Mouse (Mus musculus) CH12.LX (cell line): ENCODE measurements at regions not wholly inside any gene's neighbourhood (a gene's known extent, or its start where the extent isn't known, plus 50 kb on each side); places are given as distances from the start of the nearest gene placed in this dataset.

Experiments used
- DNase-seq: peaks from one replicate; pipeline ENCODE4 v3.0.0-alpha.2; 2013; ENCODE audit errors: extremely low read depth
- H3K27ac ChIP-seq: 2 replicates; pipeline ENCODE4 v1.5.1; 2012; ENCODE audit warnings: low read depth, mild to moderate bottlenecking, control low read depth, moderate library complexity; ENCODE audit not compliant: insufficient read depth
- H3K27me3 ChIP-seq: replicated peaks from 2 replicates; pipeline ENCODE3; 2012; ENCODE audit warnings: inconsistent platforms
- H3K36me3 ChIP-seq, 2 experiments: replicated peaks in 1 of 2; 2 replicates each; pipeline versions ENCODE3 to v1.6.1; 2012; ENCODE audit warnings: inconsistent platforms in 1 of 2, low read length in 1 of 2, mild to moderate bottlenecking in 1 of 2, mixed read lengths in 1 of 2, moderate library complexity in 1 of 2; ENCODE audit not compliant: control insufficient read depth in 1 of 2, insufficient read depth in 1 of 2
- H3K4me1 ChIP-seq, 2 experiments: 2 replicates each; pipeline ENCODE4 v1.6.1; 2012; ENCODE audit warnings: inconsistent platforms in 1 of 2, moderate library complexity in 1 of 2; ENCODE audit not compliant: insufficient read depth in 2 of 2, control insufficient read depth in 1 of 2
- H3K4me2 ChIP-seq: 2 replicates; pipeline ENCODE4 v1.6.1; 2012; ENCODE audit warnings: low read depth, mild to moderate bottlenecking, control low read depth; ENCODE audit not compliant: poor library complexity, insufficient read depth, severe bottlenecking
- H3K4me3 ChIP-seq, 3 experiments: fragments of 150-350 bp in 1 of 3; sonication (generic) in 1 of 3; replicated peaks in 1 of 3; 2 replicates each; pipeline versions ENCODE3 to v1.5.1; 2011 to 2012; ENCODE audit warnings: low read depth in 2 of 3, low read length in 2 of 3, mild to moderate bottlenecking in 2 of 3, moderate library complexity in 2 of 3, control low read depth in 1 of 3, improper control_type of control experiment in 1 of 3, inconsistent platforms in 1 of 3, mixed read lengths in 1 of 3; ENCODE audit not compliant: poor library complexity in 1 of 3
- H3K79me2 ChIP-seq: replicated peaks from 2 replicates; pipeline ENCODE4 v1.6.1; 2012; ENCODE audit warnings: mild to moderate bottlenecking, moderate library complexity; ENCODE audit not compliant: control insufficient read depth, poor library complexity, insufficient read depth, severe bottlenecking; ENCODE audit errors: extremely low read depth
- H3K9ac ChIP-seq: 2 replicates; pipeline ENCODE4 v1.6.1; 2012; ENCODE audit warnings: low read depth, mild to moderate bottlenecking, control low read depth, moderate library complexity; ENCODE audit not compliant: insufficient read depth
- H3K9me3 ChIP-seq: replicated peaks from 2 replicates; pipeline ENCODE3; 2012; ENCODE audit warnings: low read length, inconsistent platforms, mixed read lengths
- CHD1 ChIP-seq: IDR thresholded peaks from 2 replicates; pipeline ENCODE4 v1.6.1; 2012; ENCODE audit warnings: low read depth, low read length, improper control_type of control experiment, inconsistent platforms
- ELF1 ChIP-seq: IDR thresholded peaks from 2 replicates; pipeline ENCODE4 v1.6.1; 2014; ENCODE audit warnings: low read depth, mild to moderate bottlenecking, inconsistent platforms, low read length, improper control_type of control experiment
- EP300 ChIP-seq: IDR thresholded peaks from 2 replicates; pipeline ENCODE4 v1.6.1; 2011; ENCODE audit warnings: low read length, improper control_type of control experiment
- GABPA ChIP-seq: IDR thresholded peaks from 2 replicates; pipeline ENCODE4 v1.6.1; 2012; ENCODE audit warnings: low read depth, low read length, improper control_type of control experiment, inconsistent platforms; ENCODE audit not compliant: insufficient replicate concordance
- HCFC1 ChIP-seq: IDR thresholded peaks from 2 replicates; pipeline ENCODE4 v1.6.1; 2012; ENCODE audit warnings: low read depth, mild to moderate bottlenecking, inconsistent platforms, low read length, improper control_type of control experiment
- KAT2A ChIP-seq: IDR thresholded peaks from 2 replicates; pipeline ENCODE4 v1.6.1; 2012; ENCODE audit warnings: low read length, improper control_type of control experiment, inconsistent platforms; ENCODE audit not compliant: insufficient replicate concordance
- MAX ChIP-seq: IDR thresholded peaks from 2 replicates; pipeline ENCODE4 v1.6.1; 2011; ENCODE audit warnings: low read length, improper control_type of control experiment
- MXI1 ChIP-seq: IDR thresholded peaks from 2 replicates; pipeline ENCODE4 v1.6.1; 2011; ENCODE audit warnings: mild to moderate bottlenecking, low read depth, low read length, improper control_type of control experiment
- MYC ChIP-seq: IDR thresholded peaks from 2 replicates; pipeline ENCODE4 v1.6.1; 2011; ENCODE audit warnings: low read depth, mild to moderate bottlenecking, improper control_type of control experiment, low read length
- PAX5 ChIP-seq: IDR thresholded peaks from 2 replicates; pipeline ENCODE4 v1.6.1; 2012; ENCODE audit warnings: low read length, inconsistent platforms, mixed read lengths
- POLR2A ChIP-seq: IDR thresholded peaks from 2 replicates; pipeline ENCODE4 v1.6.1; 2011; ENCODE audit warnings: low read depth, mild to moderate bottlenecking, improper control_type of control experiment, low read length
- POLR2AphosphoS2 ChIP-seq: IDR thresholded peaks from 2 replicates; pipeline ENCODE4 v1.6.1; 2011; ENCODE audit warnings: low read depth, low read length, improper control_type of control experiment
- RAD21 ChIP-seq: IDR thresholded peaks from 2 replicates; pipeline ENCODE4 v1.6.1; 2011; ENCODE audit warnings: low read depth, mild to moderate bottlenecking, low read length, improper control_type of control experiment, moderate library complexity
- RCOR1 ChIP-seq: conservative IDR thresholded peaks from 2 replicates; pipeline ENCODE4 v1.6.1; 2012; ENCODE audit warnings: low read depth, mild to moderate bottlenecking, inconsistent platforms, low read length, improper control_type of control experiment
- SIN3A ChIP-seq: IDR thresholded peaks from 2 replicates; pipeline ENCODE4 v1.6.1; 2012; ENCODE audit warnings: low read length, improper control_type of control experiment, inconsistent platforms
- TBP ChIP-seq: conservative IDR thresholded peaks from 2 replicates; pipeline ENCODE4 v1.6.1; 2011; ENCODE audit warnings: low read depth, low read length, improper control_type of control experiment
- UBTF ChIP-seq: IDR thresholded peaks from 2 replicates; pipeline ENCODE4 v1.6.1; 2012; ENCODE audit warnings: low read depth, mild to moderate bottlenecking, inconsistent platforms, low read length, improper control_type of control experiment, moderate library complexity
- USF1 ChIP-seq: IDR thresholded peaks from 2 replicates; pipeline ENCODE4 v1.6.1; 2014; ENCODE audit warnings: low read depth, mild to moderate bottlenecking, inconsistent platforms, low read length, improper control_type of control experiment
- USF2 ChIP-seq: conservative IDR thresholded peaks from 2 replicates; pipeline ENCODE4 v1.6.1; 2011; ENCODE audit warnings: low read depth, low read length, improper control_type of control experiment
- ZC3H11A ChIP-seq: IDR thresholded peaks from 2 replicates; pipeline ENCODE4 v1.6.1; 2012; ENCODE audit warnings: low read depth, mild to moderate bottlenecking, inconsistent platforms, low read length, improper control_type of control experiment
- ZMIZ1 ChIP-seq: IDR thresholded peaks from 2 replicates; pipeline ENCODE4 v1.6.1; 2012; ENCODE audit warnings: low read depth, mild to moderate bottlenecking, inconsistent platforms, low read length, improper control_type of control experiment
- ZNF384 ChIP-seq: IDR thresholded peaks from 2 replicates; pipeline ENCODE4 v1.6.1; 2012; ENCODE audit warnings: low read depth, low read length, improper control_type of control experiment, inconsistent platforms
- dilution Hi-C: fragments of 300-500 bp; cut with MboI; formaldehyde crosslinking; loops from 2 replicates; pipeline ENCODE4 v1.14.3; 2020; ENCODE audit warnings: low sequenced_read_pairs; ENCODE audit not compliant: extremely low pct_unique_long_range_greater_than_20kb, extremely low pct_ligation_motif_present
- in situ Hi-C: fragments of 300-500 bp; cut with MboI; formaldehyde crosslinking; loops from 3 replicates; pipeline ENCODE4 v1.14.3; 2019; ENCODE audit warnings: low sequenced_read_pairs, low pct_ligation_motif_present, low pct_unique_long_range_greater_than_20kb, mixed read lengths

GRCm38 (mm10) chr17:88326740-88327123, 113.8 kb upstream of the Foxn2 start:
- dilution Hi-C loops (no loop called here), in situ Hi-C loops (no loop called here)
- Histone ChIP-seq H3K4me1 (peaks cover 0 to 10% of the 10 kb centered on the region in 2 experiments; a peak in 2 of 4 replicates), H3K9me3 (peaks cover 16% of the 10 kb centered on the region), H3K4me3 (no peak overlapping the region), H3K27me3 (no peaks in the 10 kb centered on the region), H3K4me2 (no peak overlapping the region), H3K9ac (no peak overlapping the region), H3K27ac (no peak overlapping the region), H3K36me3 (no peaks in the 10 kb centered on the region), H3K79me2 (no peaks in the 10 kb centered on the region)
- TF ChIP-seq POLR2AphosphoS2 (no peak), GABPA (no peak), CHD1 (no peak), POLR2A (no peak), TBP (no peak), KAT2A (no peak), UBTF (no peak), ZC3H11A (no peak), MAX (no peak), RAD21 (no peak), MXI1 (no peak), ZMIZ1 (no peak), SIN3A (no peak), PAX5 (no peak), HCFC1 (no peak)
- DNase-seq = no peak

GRCm38 (mm10) chr17:88327791-88328190, 112.7 kb upstream of the Foxn2 start:
- Histone ChIP-seq H3K27me3 (no peaks in the 10 kb centered on the region), H3K79me2 (no peaks in the 10 kb centered on the region), H3K4me1 (peaks cover 0 to 10% of the 10 kb centered on the region in 2 experiments; a peak in 2 of 4 replicates), H3K9ac (no peak overlapping the region)
- TF ChIP-seq ZNF384 = no peak
- TF ChIP-seq POLR2AphosphoS2 = no peak
- TF ChIP-seq ELF1 = no peak
- TF ChIP-seq ZMIZ1 = no peak
- no peak for TF ChIP-seq RCOR1
- TF ChIP-seq USF1 = no peak
- TF ChIP-seq MXI1 = no peak
- TF ChIP-seq MAX = no peak
- no peak for TF ChIP-seq MYC
- TF ChIP-seq USF2 = no peak
- no peak for TF ChIP-seq EP300
- no peak for TF ChIP-seq UBTF
- TF ChIP-seq, all 38 proteins: peak for 0
- in situ Hi-C loops = no loop called here
- no peak for DNase-seq
- Histone ChIP-seq H3K36me3 (no peaks in the 10 kb centered on the region), H3K4me3 (no peak overlapping the region), H3K27ac (no peak overlapping the region), H3K9me3 (peaks cover 16% of the 10 kb centered on the region), H3K4me2 (no peak overlapping the region)
- dilution Hi-C loops = no loop called here
